Mouse (Mus musculus): ENCODE measurements around the gene Stac2. TPM values are rescaled to one million over a fixed set of nuclear protein-coding genes. Genes with fewer than 3 reads are reported as not detected.

The Stac2 gene
- polyA plus RNA-seq, 1 experiment from 2014 or later = 11.2 TPM

- Histone ChIP-seq H3K27ac (no peak overlapping the region), H3K9me3 (no peaks in the 10 kb centered on the region), H3K27me3 (replicated peaks) (no peaks in the 10 kb centered on the region), H3K9ac (no peak overlapping the region), H3K36me3 (peaks cover 33% of the 10 kb centered on the region), H3K4me2 (replicated peaks) (no peak overlapping the region), H3K4me3 (no peak overlapping the region), H3K4me1 (peaks cover 18% of the 10 kb centered on the region)
- 52% methylated on average over 5 of the region's 5 CpGs for WGBS
- ATAC-seq (ENCODE audit: low FRiP score, low read depth) = no peak
Observed at GRCm38 (mm10) chr11:98030701-98031442, 22.4 kb downstream of the Stac2 start.

GRCm38 (mm10) chr11:98027785-98028184 lies 25.5 kb downstream of the Stac2 start:
- Histone ChIP-seq H3K4me3 (peak overlapping the region; percentile 100), H3K4me2 (replicated peaks) (peak overlapping the region; percentile 75), H3K4me1 (peaks cover 18% of the 10 kb centered on the region; the same call in 1 of the 2 replicates), H3K9ac (peak overlapping the region; percentile 99), H3K27me3 (replicated peaks) (no peaks in the 10 kb centered on the region), H3K27ac (no peak overlapping the region), H3K9me3 (no peaks in the 10 kb centered on the region), H3K36me3 (peaks cover 33% of the 10 kb centered on the region)
- 20% methylated on average over 7 of the region's 7 CpGs for WGBS
- ATAC-seq (ENCODE audit: low FRiP score, low read depth) = no peak

- under 1% methylated on average over 18 of the region's 18 CpGs for WGBS
- peaks cover 18% of the 10 kb centered on the region; the same call in 1 of the 2 replicates for H3K4me1 ChIP-seq
- peak overlapping the region; percentile 99 for H3K9ac ChIP-seq
- peak overlapping the region; percentile 75 for H3K4me2 ChIP-seq (replicated peaks)
- H3K36me3 ChIP-seq = peaks cover 33% of the 10 kb centered on the region
- H3K27ac ChIP-seq = peak overlapping the region; percentile 43; the same call in 1 of the 2 replicates
- ATAC-seq (ENCODE audit: low FRiP score, low read depth) = no peak; the same call in 1 of the 2 replicates
- H3K9me3 ChIP-seq = no peaks in the 10 kb centered on the region
- H3K27me3 ChIP-seq (replicated peaks) = no peaks in the 10 kb centered on the region
- peak overlapping the region; percentile 100 for H3K4me3 ChIP-seq
Observed at GRCm38 (mm10) chr11:98027297-98027688, 26.0 kb downstream of the Stac2 start.

GRCm38 (mm10) chr11:98026570-98027296 lies 26.5 kb downstream of the Stac2 start, which contains the start of gene Rpl19:
Gene Rpl19 (plus strand): TSS chr11:98026710.
- Histone ChIP-seq H3K27ac (peak within 1 kb of the TSS; percentile 78; the same call in 1 of the 2 replicates), H3K4me1 (peaks cover 20% of the 10 kb centered on the region), H3K27me3 (replicated peaks) (no peaks in the 10 kb centered on the region), H3K9ac (peak within 1 kb of the TSS; percentile 99), H3K9me3 (no peaks in the 10 kb centered on the region), H3K36me3 (peaks cover 33% of the 10 kb centered on the region), H3K4me2 (replicated peaks) (peak within 1 kb of the TSS; percentile 75), H3K4me3 (peak within 1 kb of the TSS; percentile 100)
- ATAC-seq (ENCODE audit: low FRiP score, low read depth) = peak; percentile 54; the same call in 1 of the 2 replicates
- under 1% methylated on average over 69 of the region's 69 CpGs for WGBS

- peak overlapping the region; percentile 75 for H3K4me2 ChIP-seq (replicated peaks)
Observed at GRCm38 (mm10) chr11:98026248-98026569, 27.1 kb downstream of the Stac2 start.

GRCm38 (mm10) chr11:98024516-98024915 lies 28.7 kb downstream of the Stac2 start:
- H3K4me3 ChIP-seq = no peak overlapping the region
- H3K9me3 ChIP-seq = no peaks in the 10 kb centered on the region
- H3K27me3 ChIP-seq (replicated peaks) = no peaks in the 10 kb centered on the region
- H3K36me3 ChIP-seq = peaks cover 14% of the 10 kb centered on the region
- 91% methylated on average over 3 of the region's 3 CpGs for WGBS
- no peak for ATAC-seq (ENCODE audit: low FRiP score, low read depth)
- H3K27ac ChIP-seq = no peak overlapping the region
- H3K4me2 ChIP-seq (replicated peaks) = no peak overlapping the region
- no peak overlapping the region for H3K9ac ChIP-seq
- H3K4me1 ChIP-seq = peaks cover 43% of the 10 kb centered on the region

More at GRCm38 (mm10) chr11:98026248-98026569, 27.1 kb downstream of the Stac2 start:
- Histone ChIP-seq H3K9ac (peak overlapping the region; percentile 99), H3K9me3 (no peaks in the 10 kb centered on the region), H3K27me3 (replicated peaks) (no peaks in the 10 kb centered on the region), H3K27ac (peak overlapping the region; percentile 78; the same call in 1 of the 2 replicates), H3K36me3 (peaks cover 31% of the 10 kb centered on the region), H3K4me1 (peaks cover 26% of the 10 kb centered on the region), H3K4me3 (peak overlapping the region; percentile 100)
- no peak for ATAC-seq (ENCODE audit: low FRiP score, low read depth)
- WGBS = 6% methylated on average over 15 of the region's 15 CpGs

GRCm38 (mm10) chr11:98022555-98023371 lies 30.5 kb downstream of the Stac2 start, which contains the start of gene Cacnb1:
Gene Cacnb1 (minus strand): TSS chr11:98023034.
- peak within 1 kb of the TSS; percentile 86 for H3K4me3 ChIP-seq
- H3K9ac ChIP-seq = peak within 1 kb of the TSS; percentile 88
- WGBS = under 1% methylated on average over 51 of the region's 52 CpGs
- H3K9me3 ChIP-seq = no peaks in the 10 kb centered on the region
- peak; percentile 46 for ATAC-seq (ENCODE audit: low FRiP score, low read depth)
- peaks cover 7% of the 10 kb centered on the region for H3K36me3 ChIP-seq
- H3K4me2 ChIP-seq (replicated peaks) = peak within 1 kb of the TSS; percentile 82
- H3K27me3 ChIP-seq (replicated peaks) = no peaks in the 10 kb centered on the region
- H3K4me1 ChIP-seq = peaks cover 56% of the 10 kb centered on the region
- peak within 1 kb of the TSS; percentile 88 for H3K27ac ChIP-seq

GRCm38 (mm10) chr11:98022253-98022554 lies 31.1 kb downstream of the Stac2 start:
- Histone ChIP-seq H3K36me3 (peaks cover 12% of the 10 kb centered on the region), H3K9ac (peak overlapping the region; percentile 88), H3K4me3 (peak overlapping the region; percentile 86), H3K27me3 (replicated peaks) (no peaks in the 10 kb centered on the region), H3K4me2 (replicated peaks) (peak overlapping the region; percentile 82), H3K4me1 (peaks cover 53% of the 10 kb centered on the region), H3K9me3 (no peaks in the 10 kb centered on the region), H3K27ac (peak overlapping the region; percentile 88)
- no peak; the same call in none of the 2 replicates for ATAC-seq (ENCODE audit: low FRiP score, low read depth)
- WGBS = under 1% methylated on average over 23 of the region's 23 CpGs

GRCm38 (mm10) chr11:98021565-98022252 lies 31.6 kb downstream of the Stac2 start:
- Histone ChIP-seq H3K4me2 (replicated peaks) (peak overlapping the region; percentile 82), H3K9me3 (no peaks in the 10 kb centered on the region), H3K36me3 (peaks cover 17% of the 10 kb centered on the region), H3K4me3 (peak overlapping the region; percentile 86), H3K27ac (peak overlapping the region; percentile 88), H3K27me3 (replicated peaks) (no peaks in the 10 kb centered on the region), H3K4me1 (peaks cover 53% of the 10 kb centered on the region), H3K9ac (peak overlapping the region; percentile 88)
- ATAC-seq (ENCODE audit: low FRiP score, low read depth) = peak; percentile 11
- 4% methylated on average over 34 of the region's 34 CpGs for WGBS

- no peaks in the 10 kb centered on the region for H3K9me3 ChIP-seq
- WGBS = 64% methylated on average over 2 of the region's 2 CpGs
- H3K27me3 ChIP-seq (replicated peaks) = no peaks in the 10 kb centered on the region
- ATAC-seq (ENCODE audit: low FRiP score, low read depth) = no peak
- H3K4me2 ChIP-seq (replicated peaks) = peak overlapping the region; percentile 82
- H3K4me1 ChIP-seq = peaks cover 52% of the 10 kb centered on the region
- no peak overlapping the region for H3K27ac ChIP-seq
- peak overlapping the region; percentile 86 for H3K4me3 ChIP-seq
- peaks cover 23% of the 10 kb centered on the region for H3K36me3 ChIP-seq
- peak overlapping the region; percentile 88 for H3K9ac ChIP-seq
Observed at GRCm38 (mm10) chr11:98021118-98021517, 32.1 kb downstream of the Stac2 start.

- peaks cover 48% of the 10 kb centered on the region for H3K4me1 ChIP-seq
- no peak overlapping the region for H3K27ac ChIP-seq
- no peaks in the 10 kb centered on the region for H3K27me3 ChIP-seq (replicated peaks)
- WGBS = 79% methylated on average over 1 of the region's 1 CpGs
- no peaks in the 10 kb centered on the region for H3K9me3 ChIP-seq
- H3K36me3 ChIP-seq = peaks cover 27% of the 10 kb centered on the region
- ATAC-seq (ENCODE audit: low FRiP score, low read depth) = no peak
- H3K4me3 ChIP-seq = peak overlapping the region; percentile 86; the same call in 1 of the 2 replicates
- peak overlapping the region; percentile 82 for H3K4me2 ChIP-seq (replicated peaks)
- H3K9ac ChIP-seq = peak overlapping the region; percentile 88
Observed at GRCm38 (mm10) chr11:98020710-98021109, 32.6 kb downstream of the Stac2 start.
